Comparison of ENCODE assay signal across 18 mouse cellular contexts in genomic region chr4:108825677-108826076, GRCm38 (mm10). TPM values are rescaled to one million over a fixed set of nuclear protein-coding genes. Genes with fewer than 3 reads are reported as not detected.
"Had no signal": no experiment of that assay in that cellular context is flagged by ENCODE, and none has a peak within 500 bp of the region (broad histone marks: within the 10 kb centered on the region; RNA-seq: fewer than 3 reads in every experiment).

No protein-coding gene starts in this region.

- H3K4me3 ChIP-seq: liver, embryonic 12.5 days; megakaryocyte, embryonic 14.5 days; midbrain, embryonic 13.5 days; midbrain, embryonic 15.5 days; neural tube, embryonic 12.5 days; stomach, embryonic 15.5 days had no signal

- H3K9me3 ChIP-seq: liver, embryonic 12.5 days; megakaryocyte, embryonic 14.5 days; midbrain, embryonic 13.5 days; midbrain, embryonic 15.5 days; neural tube, embryonic 12.5 days; stomach, embryonic 15.5 days had no signal

- H3K27me3 ChIP-seq: liver, embryonic 12.5 days; megakaryocyte, embryonic 14.5 days; midbrain, embryonic 13.5 days; midbrain, embryonic 15.5 days; neural tube, embryonic 12.5 days; stomach, embryonic 15.5 days had no signal

- H3K9ac ChIP-seq: liver, embryonic 12.5 days; liver, embryonic 14.5 days; lung, embryonic 14.5 days; midbrain, embryonic 13.5 days; midbrain, embryonic 15.5 days; neural tube, embryonic 12.5 days; stomach, embryonic 15.5 days had no signal

- ATAC-seq: liver, embryonic 12.5 days; midbrain, embryonic 13.5 days; midbrain, embryonic 15.5 days had no signal

- H3K4me1 ChIP-seq: megakaryocyte, embryonic 14.5 days; neural tube, embryonic 12.5 days; stomach, embryonic 15.5 days had no signal

- H3K4me2 ChIP-seq: liver, embryonic 12.5 days; lung, embryonic 14.5 days; midbrain, embryonic 11.5 days; midbrain, embryonic 13.5 days; midbrain, embryonic 15.5 days; neural tube, embryonic 12.5 days; stomach, embryonic 15.5 days had no signal

- H3K27ac ChIP-seq: liver, embryonic 12.5 days; liver, embryonic 14.5 days; macrophage; midbrain, embryonic 13.5 days; midbrain, embryonic 15.5 days; neural tube, embryonic 12.5 days; stomach, embryonic 15.5 days; stomach, postnatal 0 days had no signal

- DNase-seq: lung, embryonic 14.5 days; right cerebral cortex, postnatal 14 days; thymus, adult 2 months; thymus, postnatal 25 days; thymus, postnatal 4 days had no signal

RNA-seq across cellular contexts. Expression of gene A730015C16Rik, which starts 22.7 kb away (rescaled TPM):
- total RNA-seq: monocyte, adult 5-6 weeks had no signal
- polyA plus RNA-seq: macrophage; spleen, adult 2 months; thymus, adult 2 months; urinary bladder, adult 2 months had no signal
